Mouse (Mus musculus) heart, embryonic 16.5 days (tissue): Measurements from ENCODE around the gene Gtf2e1. TPM values are rescaled to one million over a fixed set of nuclear protein-coding genes. Genes with fewer than 3 reads are reported as not detected.

Experiments used
- ATAC-seq: fragments of 200-750 bp; cut with Nextera tagmentation; replicated peaks from 2 replicates; pipeline ENCODE4 v1.8.0; 2017; ENCODE audit warnings: moderate number of reproducible peaks; ENCODE audit not compliant: insufficient read depth, low FRiP score; ENCODE audit errors: extremely low read depth
- H3K27ac ChIP-seq: fragments of 300-500 bp; sonication (generic); 2 replicates; pipeline ENCODE4 v1.5.1; 2014; ENCODE audit warnings: mild to moderate bottlenecking, low read length, control low read depth, moderate library complexity
- H3K27me3 ChIP-seq: fragments of 300-500 bp; sonication (generic); 2 replicates; pipeline ENCODE4 v1.6.1; 2014; ENCODE audit warnings: low read length, mixed read lengths; ENCODE audit not compliant: control insufficient read depth, insufficient read depth
- H3K36me3 ChIP-seq: fragments of 300-500 bp; sonication (generic); 2 replicates; pipeline ENCODE4 v1.6.1; 2014; ENCODE audit not compliant: control insufficient read depth, insufficient read depth
- H3K4me1 ChIP-seq: fragments of 300-500 bp; sonication (generic); 2 replicates; pipeline ENCODE4 v1.6.1; 2014; ENCODE audit warnings: low read length, mixed read lengths; ENCODE audit not compliant: control insufficient read depth, insufficient read depth
- H3K4me2 ChIP-seq: fragments of 300-500 bp; sonication (generic); 2 replicates; pipeline ENCODE4 v1.6.1; 2014; ENCODE audit warnings: low read depth, mild to moderate bottlenecking, control low read depth, low read length
- H3K4me3 ChIP-seq: fragments of 300-500 bp; sonication (generic); 2 replicates; pipeline ENCODE4 v1.5.1; 2014; ENCODE audit warnings: mild to moderate bottlenecking, control low read depth, low read length
- H3K9ac ChIP-seq: fragments of 300-500 bp; sonication (generic); 2 replicates; pipeline ENCODE4 v1.6.1; 2014; ENCODE audit warnings: low read length, control low read depth
- H3K9me3 ChIP-seq: fragments of 300-500 bp; sonication (generic); replicated peaks from 2 replicates; pipeline ENCODE4 v1.6.1; 2016; ENCODE audit warnings: low read length; ENCODE audit not compliant: control insufficient read depth
- WGBS: fragments of 180-500 bp; shearing (Covaris S2); extraction: QIAGEN DNeasy Blood & Tissue Kit; methylation state at CpG from one replicate; pipeline ENCODE4 v1.1.7; 2014; 5-methylcytosine and 5-hydroxymethylcytosine counted together
- polyA plus RNA-seq: library from polyadenylated mRNA; unstranded; fragments of >200 nt; fragmentation: Nextera tagmentation; extraction: Ambion mirVana; gene quantifications from 2 replicates; pipeline ENCODE4 v1.2.1, GENCODE M21; 2015

The Gtf2e1 gene
- polyA plus RNA-seq: 18.0 and 20.9 TPM in 2 replicates

DNA sequence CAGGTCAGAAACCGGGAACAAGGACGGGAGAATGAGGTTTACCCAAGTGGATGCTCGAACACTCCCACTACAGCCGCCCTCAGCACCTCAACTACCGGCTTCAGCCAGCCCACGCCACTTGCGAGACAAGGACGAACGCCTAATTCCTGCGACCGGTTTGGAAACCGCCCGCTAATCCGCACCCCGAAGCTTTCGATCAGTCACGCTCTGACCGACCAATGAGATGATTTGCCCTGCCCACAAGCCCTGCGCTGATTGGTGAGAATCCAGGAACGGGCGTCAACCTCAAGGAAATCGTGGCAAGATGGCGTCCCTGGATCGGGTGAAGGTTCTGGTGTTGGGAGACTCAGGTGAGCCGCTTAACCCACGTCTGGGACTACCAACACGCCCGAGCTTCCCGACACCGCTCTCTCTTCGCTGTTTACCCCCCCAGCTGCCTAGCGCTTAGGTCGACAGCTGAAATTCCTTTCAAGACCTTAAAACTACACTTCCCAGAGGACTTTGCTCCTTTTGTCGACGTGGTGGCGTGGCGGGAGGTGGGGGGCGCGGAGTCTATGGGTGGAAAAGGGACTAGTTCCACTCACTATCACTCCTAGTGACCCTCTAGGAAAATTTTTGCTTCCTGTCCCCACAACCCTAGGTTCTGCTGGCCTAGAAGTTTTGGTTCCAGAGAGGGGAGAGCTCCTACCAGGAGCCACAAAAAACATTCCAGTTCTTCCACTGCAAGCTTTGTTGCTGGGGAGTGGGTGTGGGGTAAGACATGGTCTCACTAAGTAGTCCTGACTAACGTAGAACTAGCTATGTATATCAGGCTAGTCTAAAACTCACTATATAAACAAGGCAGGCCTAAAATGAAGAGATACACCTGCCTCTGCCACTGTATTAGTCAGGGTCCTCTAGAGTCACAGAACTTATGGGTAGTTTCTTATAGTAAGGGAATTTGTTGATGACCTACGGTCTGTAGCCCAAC lies at the start of gene Gtf2e1, which contains the start of gene Rabl3:
Gtf2e1 (minus strand) TSS at position 179 of the 970 bp plus-strand sequence.
Rabl3 (plus strand) TSS at position 275 of the 970 bp plus-strand sequence.
- 2% methylated on average over 41 of the region's 41 CpGs for WGBS
- Histone ChIP-seq H3K27me3 (no peaks in the 10 kb centered on the region), H3K4me3 (peak within 1 kb of the TSS; percentile 98), H3K4me2 (peak within 1 kb of the TSS; percentile 90), H3K36me3 (peaks cover 20% of the 10 kb centered on the region), H3K9me3 (no peaks in the 10 kb centered on the region), H3K9ac (peak within 1 kb of the TSS; percentile 92), H3K27ac (peak within 1 kb of the TSS; percentile 94), H3K4me1 (peaks cover 16% of the 10 kb centered on the region)
- ATAC-seq: peak; percentile 99

DNA sequence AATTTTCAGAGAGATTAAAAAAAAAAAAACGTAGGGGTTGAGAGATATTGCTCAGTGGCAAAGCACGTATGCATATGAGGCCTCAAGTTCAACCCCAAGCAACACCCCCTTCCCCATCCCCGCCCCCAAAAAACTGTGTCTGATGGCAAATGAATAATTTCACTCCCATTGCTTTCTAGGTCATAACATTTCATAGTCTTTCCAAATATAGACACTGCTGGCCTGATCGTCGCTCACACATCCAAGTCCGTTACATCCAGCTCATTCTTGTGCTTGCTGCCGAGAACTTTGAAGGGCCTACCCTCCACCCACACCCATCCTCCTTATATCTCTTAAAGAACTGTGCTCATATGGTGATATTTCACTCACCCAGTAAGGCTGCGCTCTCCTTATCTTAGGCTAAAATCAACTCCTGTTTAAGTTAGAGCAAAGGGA lies 45.6 kb upstream of the Gtf2e1 start:
- Histone ChIP-seq H3K36me3 (no peaks in the 10 kb centered on the region), H3K27me3 (no peaks in the 10 kb centered on the region), H3K4me1 (peaks cover 12% of the 10 kb centered on the region), H3K4me3 (no peak overlapping the region), H3K27ac (no peak overlapping the region), H3K9me3 (no peaks in the 10 kb centered on the region), H3K4me2 (peak overlapping the region; percentile 64; the same call in 1 of the 2 replicates), H3K9ac (no peak overlapping the region)
- ATAC-seq: no peak
- 60% methylated on average over 8 of the region's 8 CpGs for WGBS

DNA sequence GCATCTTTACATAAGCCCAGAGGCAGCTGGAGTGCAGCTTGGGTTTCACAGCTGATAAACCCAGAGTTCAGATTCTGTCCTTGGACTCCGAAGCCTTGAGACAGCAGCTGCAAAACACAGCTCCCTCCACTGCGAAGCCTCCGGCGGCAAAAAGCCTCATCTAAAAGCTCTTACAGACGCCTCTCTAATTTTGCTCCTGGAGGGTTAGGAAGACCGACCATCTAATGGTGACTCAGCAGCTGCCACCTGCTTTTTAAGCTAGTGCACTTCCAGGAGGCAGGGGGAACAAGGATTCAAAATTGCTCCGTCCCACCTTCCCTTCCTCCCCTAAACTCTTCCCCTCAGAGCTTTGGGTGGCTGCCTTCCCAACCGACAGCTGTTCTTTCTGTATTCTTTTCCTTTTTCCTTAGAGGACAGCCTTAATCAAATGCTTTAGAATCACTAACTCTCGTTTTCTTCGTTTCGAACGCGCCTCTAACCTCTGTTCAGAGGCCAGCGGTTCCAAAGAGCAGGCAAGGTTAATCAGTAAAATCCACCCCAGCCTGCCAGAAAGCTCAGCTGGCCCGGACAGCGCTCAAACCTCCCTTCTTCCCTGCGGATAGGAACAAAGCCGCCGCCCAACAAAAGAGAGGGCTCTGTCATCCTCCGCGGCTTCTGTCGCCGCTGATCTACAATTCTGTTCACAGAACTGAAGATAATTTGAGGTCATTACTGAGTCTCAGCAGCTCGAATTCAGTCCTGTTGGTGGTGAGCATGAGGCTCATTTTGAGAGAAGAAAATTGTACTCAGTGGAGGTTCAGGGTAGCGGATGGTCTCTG lies 44.8 kb upstream of the Gtf2e1 start:
- peak overlapping the region; percentile 24 for H3K27ac ChIP-seq
- H3K4me1 ChIP-seq: peaks cover 12% of the 10 kb centered on the region
- 6% methylated on average over 25 of the region's 25 CpGs for WGBS
- H3K36me3 ChIP-seq: no peaks in the 10 kb centered on the region
- no peaks in the 10 kb centered on the region for H3K9me3 ChIP-seq
- H3K4me2 ChIP-seq: peak overlapping the region; percentile 64
- ATAC-seq: peak; percentile 60
- peak overlapping the region; percentile 58 for H3K9ac ChIP-seq
- peak overlapping the region; percentile 37 for H3K4me3 ChIP-seq
- H3K27me3 ChIP-seq: no peaks in the 10 kb centered on the region

DNA sequence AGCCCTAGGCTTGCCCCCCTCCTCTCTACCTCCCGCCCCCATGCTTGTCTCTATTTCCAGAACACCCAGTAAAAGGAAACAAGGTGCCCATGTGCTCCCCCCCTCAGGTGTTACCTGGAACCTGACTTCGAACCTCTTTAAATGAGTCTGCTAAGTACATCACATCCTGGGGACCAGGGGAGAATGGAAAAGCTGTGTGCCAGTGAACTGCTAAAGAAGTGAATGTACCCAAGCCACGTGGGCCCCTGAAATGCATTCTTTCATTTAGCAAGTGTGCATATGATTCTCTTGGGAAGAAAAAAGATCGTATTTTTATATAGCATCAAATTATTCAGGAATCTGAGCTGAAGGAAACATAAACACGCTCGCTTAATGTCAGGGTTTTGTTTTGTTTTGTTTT lies 44.2 kb upstream of the Gtf2e1 start:
- ATAC-seq: no peak
- WGBS: 48% methylated on average over 6 of the region's 6 CpGs
- Histone ChIP-seq H3K9me3 (no peaks in the 10 kb centered on the region), H3K27ac (no peak overlapping the region), H3K4me2 (peak overlapping the region; percentile 64), H3K4me3 (peak overlapping the region; percentile 37), H3K36me3 (no peaks in the 10 kb centered on the region), H3K4me1 (peaks cover 12% of the 10 kb centered on the region), H3K27me3 (no peaks in the 10 kb centered on the region), H3K9ac (no peak overlapping the region; the same call in 1 of the 2 replicates)

DNA sequence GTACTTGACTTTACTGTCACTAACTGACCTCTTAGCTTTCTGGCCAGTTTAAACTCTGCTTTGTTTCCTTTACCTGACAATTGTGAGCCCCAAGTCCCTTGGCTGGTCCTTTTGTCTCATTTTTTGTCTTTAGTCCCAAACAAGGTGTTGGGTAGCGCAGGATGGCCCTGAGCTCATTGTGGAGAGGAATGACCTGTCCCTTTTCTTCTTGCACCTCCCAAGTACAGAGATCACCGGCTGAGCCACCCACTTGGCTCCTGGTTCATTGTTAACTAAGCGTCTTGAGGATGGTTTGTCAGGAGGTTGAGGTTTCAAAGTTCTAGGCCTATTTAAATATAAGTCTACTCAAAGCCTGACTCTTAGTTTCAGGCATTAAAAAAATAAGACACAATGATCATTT lies 43.7 kb upstream of the Gtf2e1 start:
- H3K4me3 ChIP-seq: no peak overlapping the region
- H3K9ac ChIP-seq: no peak overlapping the region
- no peak for ATAC-seq
- H3K9me3 ChIP-seq: no peaks in the 10 kb centered on the region
- no peaks in the 10 kb centered on the region for H3K36me3 ChIP-seq
- H3K27me3 ChIP-seq: no peaks in the 10 kb centered on the region
- no peak overlapping the region for H3K27ac ChIP-seq
- 95% methylated on average over 3 of the region's 3 CpGs for WGBS
- peaks cover 12% of the 10 kb centered on the region for H3K4me1 ChIP-seq
- H3K4me2 ChIP-seq: no peak overlapping the region

DNA sequence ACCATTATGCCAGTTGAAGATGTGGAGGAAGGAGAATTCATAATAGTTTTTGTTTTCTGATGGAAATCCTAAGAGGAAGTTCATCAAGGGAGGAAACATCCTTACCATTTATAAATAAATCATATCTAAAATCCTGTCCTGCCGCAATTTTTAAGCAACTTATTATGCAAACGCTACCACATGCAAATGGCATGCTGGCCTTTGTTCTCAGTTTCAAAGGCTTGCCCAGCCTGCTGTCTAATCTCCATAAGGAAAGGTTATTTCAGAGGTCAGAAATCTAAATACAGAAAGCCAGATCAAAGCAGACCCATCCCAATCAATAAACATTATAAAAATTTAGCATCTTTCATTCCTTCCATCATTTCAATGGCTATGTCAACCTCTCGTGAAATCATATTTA lies 42.3 kb upstream of the Gtf2e1 start:
- H3K27ac ChIP-seq: no peak overlapping the region
- 85% methylated on average over 3 of the region's 3 CpGs for WGBS
- H3K4me1 ChIP-seq: peaks cover 12% of the 10 kb centered on the region
- no peak overlapping the region for H3K4me3 ChIP-seq
- no peak overlapping the region for H3K4me2 ChIP-seq
- H3K36me3 ChIP-seq: no peaks in the 10 kb centered on the region
- no peaks in the 10 kb centered on the region for H3K9me3 ChIP-seq
- ATAC-seq: no peak
- no peaks in the 10 kb centered on the region for H3K27me3 ChIP-seq
- no peak overlapping the region for H3K9ac ChIP-seq

DNA sequence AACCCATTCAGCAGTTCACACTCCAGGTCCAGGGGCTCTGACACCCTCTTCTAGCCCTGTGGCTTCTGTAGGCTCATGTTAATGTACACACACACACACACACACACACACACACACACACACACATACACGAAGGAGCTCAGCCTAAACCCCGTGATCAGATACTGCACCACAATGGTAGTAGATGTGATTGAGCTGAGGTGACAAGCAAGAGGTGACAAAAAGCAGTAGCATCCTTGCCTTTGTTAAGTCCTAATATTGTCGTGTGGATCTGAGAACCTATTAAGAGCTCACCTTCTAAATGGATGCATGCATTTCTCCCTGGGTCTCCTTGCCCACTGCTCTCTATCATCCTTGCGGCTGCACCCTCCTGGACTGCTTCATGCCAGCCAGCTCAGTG lies 41.1 kb upstream of the Gtf2e1 start:
- H3K9me3 ChIP-seq: no peaks in the 10 kb centered on the region
- ATAC-seq: no peak

DNA sequence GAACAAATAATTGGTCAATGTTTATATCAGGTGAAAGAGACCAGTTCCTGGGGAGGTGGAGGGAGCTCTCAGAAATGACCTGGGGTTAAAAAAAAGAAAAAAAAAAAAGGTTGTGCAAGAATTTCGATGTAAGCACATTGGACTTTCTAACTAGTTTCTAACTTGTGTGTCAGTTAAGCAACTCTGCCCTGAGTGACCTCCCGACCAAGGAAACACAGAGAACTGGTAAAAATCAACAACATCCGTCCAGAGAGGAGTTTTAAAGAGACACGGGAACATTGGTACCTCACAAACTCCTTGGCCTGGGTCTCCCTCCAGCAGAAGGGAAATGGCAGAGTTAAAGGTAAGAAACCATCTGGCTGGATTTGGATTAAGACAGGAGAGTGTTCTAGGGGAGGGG lies 40.4 kb upstream of the Gtf2e1 start, which contains the start of gene Hgd:
Hgd (plus strand) TSS at position 160 of the 400 bp plus-strand sequence.
- H3K36me3 ChIP-seq: no peaks in the 10 kb centered on the region
- peaks cover 8% of the 10 kb centered on the region for H3K4me1 ChIP-seq
- no peak within 1 kb of the TSS for H3K27ac ChIP-seq
- no peaks in the 10 kb centered on the region for H3K9me3 ChIP-seq
- ATAC-seq: no peak
- WGBS: 57% methylated on average over 4 of the region's 4 CpGs
- no peak within 1 kb of the TSS for H3K4me3 ChIP-seq
- no peaks in the 10 kb centered on the region for H3K27me3 ChIP-seq
- no peak within 1 kb of the TSS for H3K4me2 ChIP-seq
- H3K9ac ChIP-seq: no peak within 1 kb of the TSS

More for the DNA sequence above, 41.1 kb upstream of the Gtf2e1 start:
- Histone ChIP-seq H3K4me2 (no peak overlapping the region), H3K36me3 (no peaks in the 10 kb centered on the region), H3K4me1 (peaks cover 12% of the 10 kb centered on the region), H3K27ac (no peak overlapping the region), H3K4me3 (no peak overlapping the region), H3K9ac (no peak overlapping the region), H3K27me3 (no peaks in the 10 kb centered on the region)
- 74% methylated on average over 4 of the region's 4 CpGs for WGBS
